Mouse (Mus musculus): ENCODE results near the gene Spcs3. TPM values are rescaled to one million over a fixed set of nuclear protein-coding genes. Genes with fewer than 3 reads are reported as not detected.
"Not testable (repeated sequence)": the region's sequence is repeated elsewhere in the genome, so short reads cannot be mapped to it uniquely, and the experiment has no call there.

The Spcs3 gene
- polyA plus RNA-seq, 1 experiment from 2014 or later, result 85.9 TPM

GRCm38 (mm10) chr8:54535172-54535571, 5.4 kb upstream of the Spcs3 start:
- Histone ChIP-seq H3K36me3 (replicated peaks) (no peaks in the 10 kb centered on the region), H3K27me3 (no peaks in the 10 kb centered on the region), H3K27ac (no peak overlapping the region), H3K4me3 (replicated peaks) (no peak overlapping the region), H3K4me1 (peaks cover 2% of the 10 kb centered on the region; the same call in 1 of the 2 replicates), H3K4me2 (no peak overlapping the region), H3K9me3 (no peaks in the 10 kb centered on the region), H3K9ac (no peak overlapping the region)
- no peak for ATAC-seq (ENCODE audit: low FRiP score)
- 88% methylated on average over 5 of the region's 5 CpGs for WGBS

DNA sequence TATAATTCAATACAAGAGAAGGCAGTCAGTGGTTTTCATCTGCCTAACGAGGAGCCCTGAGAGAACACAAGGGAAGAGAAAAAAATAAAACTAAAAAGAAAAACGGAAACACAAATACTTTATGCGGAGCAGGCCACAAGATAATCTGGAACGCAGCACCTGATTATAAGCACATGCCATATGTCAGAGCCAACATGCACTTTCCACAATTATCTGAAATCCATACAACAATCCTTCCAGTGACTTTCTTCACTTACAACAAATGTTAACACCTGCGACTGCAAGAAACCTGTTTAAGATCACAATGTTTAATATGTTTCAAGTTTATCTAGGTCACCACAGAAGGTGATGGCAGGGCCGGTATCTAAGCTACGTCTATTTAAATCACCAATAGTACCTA, 1.2 kb downstream of the Spcs3 start:
- 60% methylated on average over 7 of the region's 7 CpGs for WGBS
- no peaks in the 10 kb centered on the region for H3K9me3 ChIP-seq
- H3K4me3 ChIP-seq (replicated peaks), result peak overlapping the region; percentile 84
- no peak overlapping the region for H3K27ac ChIP-seq
- peaks cover 11% of the 10 kb centered on the region; the same call in 1 of the 2 replicates for H3K36me3 ChIP-seq (replicated peaks)
- peaks cover 18% of the 10 kb centered on the region for H3K4me1 ChIP-seq
- no peak for ATAC-seq (ENCODE audit: low FRiP score)
- peak overlapping the region; percentile 87 for H3K9ac ChIP-seq
- no peaks in the 10 kb centered on the region for H3K27me3 ChIP-seq
- H3K4me2 ChIP-seq, result peak overlapping the region; percentile 54

DNA sequence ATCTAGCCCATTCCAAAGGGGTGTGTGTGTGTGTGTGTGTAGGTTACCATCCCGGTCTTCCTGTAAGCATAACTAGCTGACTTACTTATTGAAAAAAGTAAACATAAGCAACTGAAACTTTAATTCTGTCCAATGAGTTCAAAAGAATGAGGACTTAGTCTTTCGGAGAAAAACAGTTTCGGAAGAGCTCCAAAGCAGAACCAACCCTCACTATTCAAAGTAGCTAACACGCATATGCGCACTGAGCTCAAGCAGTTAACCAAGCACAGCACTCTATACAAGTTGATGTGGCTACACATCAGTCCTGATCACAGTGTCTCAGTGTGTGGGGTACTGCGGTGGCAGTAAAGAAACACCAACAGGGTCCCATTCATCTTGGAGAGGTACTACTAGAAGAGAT, 3.1 kb downstream of the Spcs3 start:
- Histone ChIP-seq H3K4me3 (replicated peaks) (no peak overlapping the region), H3K4me1 (peaks cover 18% of the 10 kb centered on the region), H3K27ac (no peak overlapping the region), H3K36me3 (replicated peaks) (peaks cover 17% of the 10 kb centered on the region), H3K9me3 (no peaks in the 10 kb centered on the region), H3K4me2 (no peak overlapping the region), H3K27me3 (no peaks in the 10 kb centered on the region), H3K9ac (no peak overlapping the region)
- 95% methylated on average over 6 of the region's 6 CpGs for WGBS
- ATAC-seq (ENCODE audit: low FRiP score), result no peak

DNA sequence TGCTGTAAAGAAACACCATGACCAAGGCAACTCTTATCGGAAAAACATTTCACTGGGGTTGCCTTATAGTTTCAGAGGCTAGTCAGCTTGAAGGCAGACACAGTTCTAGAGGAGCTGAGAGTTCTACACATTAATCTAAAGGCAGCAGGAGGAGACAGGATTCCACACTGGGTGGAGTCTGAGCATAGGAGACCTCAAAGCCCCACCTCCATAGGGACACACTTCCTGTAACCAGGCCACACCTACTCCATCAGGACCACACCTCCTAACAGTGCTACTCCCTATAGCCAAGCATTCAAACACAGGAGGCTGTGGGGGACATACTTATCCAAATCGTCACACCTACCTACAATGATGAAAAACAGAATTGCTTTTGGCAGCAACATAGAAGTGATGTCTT, 4.2 kb downstream of the Spcs3 start:
- no peaks in the 10 kb centered on the region for H3K27me3 ChIP-seq
- H3K9me3 ChIP-seq, result no peaks in the 10 kb centered on the region
- no peak overlapping the region for H3K27ac ChIP-seq
- no peak overlapping the region for H3K4me2 ChIP-seq
- 92% methylated on average over 2 of the region's 2 CpGs for WGBS
- no peak overlapping the region for H3K4me3 ChIP-seq (replicated peaks)
- peaks cover 23% of the 10 kb centered on the region for H3K36me3 ChIP-seq (replicated peaks)
- no peak overlapping the region for H3K9ac ChIP-seq
- peaks cover 18% of the 10 kb centered on the region for H3K4me1 ChIP-seq
- no peak for ATAC-seq (ENCODE audit: low FRiP score)

- WGBS, result 54% methylated on average over 4 of the region's 4 CpGs
- no peak overlapping the region for H3K27ac ChIP-seq
- H3K4me1 ChIP-seq, result no peaks in the 10 kb centered on the region
- H3K9me3 ChIP-seq, result no peaks in the 10 kb centered on the region
- no peak overlapping the region for H3K4me3 ChIP-seq (replicated peaks)
- ATAC-seq (ENCODE audit: low FRiP score), result no peak
- H3K27me3 ChIP-seq, result no peaks in the 10 kb centered on the region
- H3K9ac ChIP-seq, result no peak overlapping the region
- peaks cover 21% of the 10 kb centered on the region for H3K36me3 ChIP-seq (replicated peaks)
- H3K4me2 ChIP-seq, result no peak overlapping the region
Observed at GRCm38 (mm10) chr8:54520516-54520915, 9.3 kb downstream of the Spcs3 start.

- H3K4me2 ChIP-seq, result no peak overlapping the region
- H3K27me3 ChIP-seq, result no peaks in the 10 kb centered on the region
- no peak overlapping the region for H3K4me3 ChIP-seq (replicated peaks)
- WGBS, result 87% methylated on average over 10 of the region's 10 CpGs
- H3K27ac ChIP-seq, result no peak overlapping the region
- H3K36me3 ChIP-seq (replicated peaks), result peaks cover 15% of the 10 kb centered on the region
- H3K9ac ChIP-seq, result no peak overlapping the region
- H3K9me3 ChIP-seq, result no peaks in the 10 kb centered on the region
- H3K4me1 ChIP-seq, result no peaks in the 10 kb centered on the region
- ATAC-seq (ENCODE audit: low FRiP score), result no peak
Observed at GRCm38 (mm10) chr8:54518756-54519460, 10.9 kb downstream of the Spcs3 start.

DNA sequence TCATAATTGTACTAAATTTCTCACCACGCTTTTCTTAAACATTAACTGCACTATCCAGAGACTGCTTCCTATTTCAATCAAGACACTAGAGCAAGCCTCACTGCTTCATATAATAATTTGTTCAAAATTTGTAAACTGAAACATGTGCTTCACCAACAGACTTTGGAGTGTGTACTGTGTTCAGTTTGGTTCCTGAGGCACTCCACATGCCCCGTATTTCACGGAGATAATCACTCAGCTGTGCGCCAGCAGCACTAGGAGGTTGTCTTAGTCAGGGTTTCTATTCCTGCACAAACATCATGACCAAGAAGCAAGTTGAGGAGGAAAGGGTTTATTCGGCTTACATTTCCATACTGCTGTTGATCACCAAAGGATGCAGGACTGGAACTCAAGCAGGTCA, 17.6 kb downstream of the Spcs3 start:
- not testable (repeated sequence) for H3K27me3 ChIP-seq; ATAC-seq (ENCODE audit: low FRiP score); H3K9ac ChIP-seq; H3K36me3 ChIP-seq (replicated peaks); H3K4me3 ChIP-seq (replicated peaks); H3K4me1 ChIP-seq; H3K9me3 ChIP-seq; H3K27ac ChIP-seq; H3K4me2 ChIP-seq
- 88% methylated on average over 5 of the region's 5 CpGs for WGBS

DNA sequence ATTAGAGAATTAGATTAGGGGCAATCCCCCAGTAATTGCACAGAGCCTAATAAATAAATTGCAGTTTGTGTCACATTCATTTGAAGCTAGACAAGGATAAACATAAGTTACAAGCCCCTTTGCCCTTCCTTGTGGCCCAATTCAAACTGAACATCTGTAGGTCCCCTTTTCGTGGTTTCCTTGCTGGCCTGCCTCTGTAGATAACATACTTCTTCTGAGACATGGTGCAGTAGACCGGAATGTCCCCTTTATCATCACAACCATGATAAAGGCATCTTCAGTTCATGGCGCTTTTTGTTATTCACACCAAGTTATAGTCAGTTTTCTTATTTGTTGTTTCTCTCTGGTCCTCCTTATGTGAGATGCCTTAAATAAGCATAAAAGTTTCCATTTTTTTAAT, 18.0 kb downstream of the Spcs3 start:
- H3K4me2 ChIP-seq, result no peak overlapping the region
- H3K36me3 ChIP-seq (replicated peaks), result no peaks in the 10 kb centered on the region
- peaks cover 8% of the 10 kb centered on the region for H3K4me1 ChIP-seq
- H3K9me3 ChIP-seq, result no peaks in the 10 kb centered on the region
- H3K27me3 ChIP-seq, result no peaks in the 10 kb centered on the region
- H3K27ac ChIP-seq, result no peak overlapping the region
- ATAC-seq (ENCODE audit: low FRiP score), result no peak
- 90% methylated on average over 3 of the region's 3 CpGs for WGBS
- H3K9ac ChIP-seq, result no peak overlapping the region
- H3K4me3 ChIP-seq (replicated peaks), result no peak overlapping the region

DNA sequence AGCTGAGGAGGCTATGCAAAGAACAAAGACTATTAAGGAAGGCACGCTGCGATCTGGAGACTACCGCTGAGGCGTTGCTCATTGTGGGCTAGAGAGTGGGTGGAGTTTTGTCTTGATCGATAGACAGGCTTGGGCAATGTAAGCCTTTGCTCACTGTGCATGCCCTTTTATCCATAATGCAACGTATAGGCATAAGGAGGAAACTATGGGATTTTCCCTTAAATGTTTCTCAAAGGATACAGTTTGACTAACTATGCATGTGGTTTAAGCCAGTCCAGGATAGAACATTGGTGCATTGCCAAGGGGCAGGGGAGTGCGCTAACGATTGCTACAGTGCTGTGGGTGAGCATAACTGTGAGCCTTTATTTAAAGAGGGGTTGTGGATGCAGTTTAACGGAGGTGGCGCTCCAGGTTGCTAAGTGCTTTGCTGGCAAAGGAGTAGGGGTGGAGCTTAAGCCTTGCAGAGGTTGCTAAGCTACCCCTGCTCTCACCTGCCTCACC, 20.5 kb downstream of the Spcs3 start:
- H3K27ac ChIP-seq, result no peak overlapping the region
- H3K9me3 ChIP-seq, result no peaks in the 10 kb centered on the region
- peak overlapping the region; percentile 49; the same call in 1 of the 2 replicates for H3K9ac ChIP-seq
- ATAC-seq (ENCODE audit: low FRiP score), result peak; percentile 79
- peak overlapping the region; percentile 73 for H3K4me2 ChIP-seq
- H3K4me3 ChIP-seq (replicated peaks), result peak overlapping the region; percentile 46
- H3K27me3 ChIP-seq, result no peaks in the 10 kb centered on the region
- no peaks in the 10 kb centered on the region for H3K36me3 ChIP-seq (replicated peaks)
- H3K4me1 ChIP-seq, result peaks cover 8% of the 10 kb centered on the region
- WGBS, result 4% methylated on average over 10 of the region's 10 CpGs

DNA sequence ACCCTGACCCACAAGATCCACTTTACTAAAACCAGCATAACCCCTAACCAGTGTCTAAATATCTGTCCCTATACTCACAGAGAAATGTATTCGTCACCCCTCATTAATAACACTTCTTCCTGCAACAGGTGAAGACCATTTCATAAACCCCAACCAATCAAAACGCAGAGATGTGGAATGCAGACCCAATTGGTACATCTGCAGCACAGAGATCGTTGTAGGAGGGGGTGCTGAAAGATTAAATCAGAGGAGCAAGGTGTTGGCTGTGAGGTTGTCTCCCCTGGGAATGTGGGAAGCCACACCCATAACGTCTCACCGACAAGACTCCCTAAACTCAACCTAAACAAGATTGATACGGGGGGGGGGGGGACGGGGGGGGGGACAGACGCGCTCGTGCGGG, 21.0 kb downstream of the Spcs3 start:
- ATAC-seq (ENCODE audit: low FRiP score), result peak; percentile 67
- Histone ChIP-seq H3K36me3 (replicated peaks) (no peaks in the 10 kb centered on the region), H3K27me3 (no peaks in the 10 kb centered on the region), H3K9me3 (no peaks in the 10 kb centered on the region), H3K27ac (no peak overlapping the region), H3K4me1 (peaks cover 8% of the 10 kb centered on the region), H3K9ac (peak overlapping the region; percentile 49; the same call in 1 of the 2 replicates), H3K4me3 (replicated peaks) (peak overlapping the region; percentile 46), H3K4me2 (peak overlapping the region; percentile 73)
- 11% methylated on average over 3 of the region's 11 CpGs for WGBS

- no peak for ATAC-seq (ENCODE audit: low FRiP score)
Observed at GRCm38 (mm10) chr8:54508096-54508456, 21.7 kb downstream of the Spcs3 start.

GRCm38 (mm10) chr8:54507428-54508095, 22.2 kb downstream of the Spcs3 start:
- peak; percentile 67 for ATAC-seq (ENCODE audit: low FRiP score)
- no peaks in the 10 kb centered on the region for H3K36me3 ChIP-seq (replicated peaks)
- no peak overlapping the region for H3K4me3 ChIP-seq (replicated peaks)
- peaks cover 8% of the 10 kb centered on the region for H3K4me1 ChIP-seq
- H3K9ac ChIP-seq, result no peak overlapping the region
- no peaks in the 10 kb centered on the region for H3K27me3 ChIP-seq
- no peak overlapping the region for H3K27ac ChIP-seq
- H3K4me2 ChIP-seq, result no peak overlapping the region
- H3K9me3 ChIP-seq, result no peaks in the 10 kb centered on the region
- 33% methylated on average over 6 of the region's 6 CpGs for WGBS

More at GRCm38 (mm10) chr8:54508096-54508456, 21.7 kb downstream of the Spcs3 start:
- Histone ChIP-seq H3K9ac (no peak overlapping the region), H3K36me3 (replicated peaks) (no peaks in the 10 kb centered on the region), H3K9me3 (no peaks in the 10 kb centered on the region), H3K4me3 (replicated peaks) (no peak overlapping the region), H3K27me3 (no peaks in the 10 kb centered on the region), H3K4me2 (no peak overlapping the region), H3K27ac (no peak overlapping the region), H3K4me1 (peaks cover 8% of the 10 kb centered on the region)
- WGBS, result 38% methylated on average over 1 of the region's 1 CpGs

DNA sequence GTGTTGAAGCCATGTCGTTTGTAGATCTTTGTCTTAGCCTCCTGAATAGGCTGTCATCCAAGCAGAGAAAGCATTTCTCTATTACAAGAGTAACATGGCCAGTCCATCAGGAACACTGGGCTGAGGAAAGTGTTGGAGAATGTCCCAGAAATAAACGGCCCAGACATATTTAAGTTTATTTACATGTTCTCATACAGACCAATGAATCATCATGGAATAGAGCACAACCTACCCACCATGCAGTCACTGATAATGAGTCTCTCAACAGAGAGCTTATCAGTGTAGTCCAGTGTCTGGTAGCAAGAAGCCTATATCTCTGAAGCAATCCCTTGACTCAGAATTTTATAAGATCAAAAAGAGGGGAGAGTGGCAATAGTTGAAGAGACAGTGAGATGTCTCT, 24.7 kb downstream of the Spcs3 start:
- H3K36me3 ChIP-seq (replicated peaks), result no peaks in the 10 kb centered on the region
- 74% methylated on average over 2 of the region's 2 CpGs for WGBS
- no peak overlapping the region for H3K4me3 ChIP-seq (replicated peaks)
- H3K4me1 ChIP-seq, result peaks cover 8% of the 10 kb centered on the region
- no peak for ATAC-seq (ENCODE audit: low FRiP score)
- H3K27ac ChIP-seq, result no peak overlapping the region
- H3K9me3 ChIP-seq, result no peaks in the 10 kb centered on the region
- no peak overlapping the region for H3K4me2 ChIP-seq
- no peaks in the 10 kb centered on the region for H3K27me3 ChIP-seq
- H3K9ac ChIP-seq, result no peak overlapping the region

Measured in forebrain, embryonic 12.5 days (tissue).